Mouse (Mus musculus): Measurements from ENCODE around the gene Pnpla8. TPM values are rescaled to one million over a fixed set of nuclear protein-coding genes. Genes with fewer than 3 reads are reported as not detected.

Pnpla8 gene
- polyA plus RNA-seq, 1 experiment = 12.6 TPM

GRCm38 (mm10) chr12:44325091-44325490, 103.9 kb downstream of the Pnpla8 start:
- no peak for TF ChIP-seq GATA1 (IDR thresholded peaks at IDR 0.05; ENCODE audit: low read length)

GRCm38 (mm10) chr12:44327452-44327851, 106.3 kb downstream of the Pnpla8 start:
- TF ChIP-seq GATA1 (IDR thresholded peaks at IDR 0.05; ENCODE audit: low read length) = no peak

- no peak for TF ChIP-seq GATA1 (IDR thresholded peaks at IDR 0.05; ENCODE audit: low read length)
Observed at GRCm38 (mm10) chr12:44328381-44329315, 107.5 kb downstream of the Pnpla8 start, which contains the start of gene Nrcam. Gene Nrcam, plus strand, starts transcription at chr12:44328885.

- TF ChIP-seq GATA1 (IDR thresholded peaks at IDR 0.05; ENCODE audit: low read length) = no peak
Observed at GRCm38 (mm10) chr12:44329316-44330215, 108.4 kb downstream of the Pnpla8 start.

- no peak for TF ChIP-seq GATA1 (IDR thresholded peaks at IDR 0.05; ENCODE audit: low read length)
Observed at GRCm38 (mm10) chr12:44330216-44330719, 109.1 kb downstream of the Pnpla8 start.

- TF ChIP-seq GATA1 (IDR thresholded peaks at IDR 0.05; ENCODE audit: low read length) = no peak
Observed at GRCm38 (mm10) chr12:44337136-44337640, 116.0 kb downstream of the Pnpla8 start.

GRCm38 (mm10) chr12:44338195-44338622, 117.0 kb downstream of the Pnpla8 start:
- no peak for TF ChIP-seq GATA1 (IDR thresholded peaks at IDR 0.05; ENCODE audit: low read length)

- no peak for TF ChIP-seq GATA1 (IDR thresholded peaks at IDR 0.05; ENCODE audit: low read length)
Observed at GRCm38 (mm10) chr12:44344075-44344474, 122.9 kb downstream of the Pnpla8 start.

- no peak for TF ChIP-seq GATA1 (IDR thresholded peaks at IDR 0.05; ENCODE audit: low read length)
Observed at GRCm38 (mm10) chr12:44345251-44345650, 124.1 kb downstream of the Pnpla8 start.

- no peak for TF ChIP-seq GATA1 (IDR thresholded peaks at IDR 0.05; ENCODE audit: low read length)
Observed at GRCm38 (mm10) chr12:44346143-44346542, 125.0 kb downstream of the Pnpla8 start.

- TF ChIP-seq GATA1 (IDR thresholded peaks at IDR 0.05; ENCODE audit: low read length) = no peak
Observed at GRCm38 (mm10) chr12:44355116-44355515, 133.9 kb downstream of the Pnpla8 start.

GRCm38 (mm10) chr12:44357460-44357859, 136.3 kb downstream of the Pnpla8 start:
- no peak for TF ChIP-seq GATA1 (IDR thresholded peaks at IDR 0.05; ENCODE audit: low read length)

GRCm38 (mm10) chr12:44357881-44358280, 136.7 kb downstream of the Pnpla8 start:
- no peak for TF ChIP-seq GATA1 (IDR thresholded peaks at IDR 0.05; ENCODE audit: low read length)

GRCm38 (mm10) chr12:44371076-44371710, 150.0 kb downstream of the Pnpla8 start:
- no peak for TF ChIP-seq GATA1 (IDR thresholded peaks at IDR 0.05; ENCODE audit: low read length)

Other genes starting within 250 kb of the Pnpla8 start
- gene Dnajb9, start 11.0 kb upstream of the Pnpla8 start, polyA plus RNA-seq (2012) = 4.6 and 4.7 TPM in 2 replicates
- gene Nrcam, start 107.5 kb downstream of the Pnpla8 start, polyA plus RNA-seq (2012) = not detected in 2 replicates